Mouse (Mus musculus) urinary bladder, postnatal 4 days (tissue): ENCODE measurements at regions not wholly inside any gene's neighbourhood (a gene's known extent, or its start where the extent isn't known, plus 50 kb on each side); places are given as distances from the start of the nearest gene placed in this dataset.

Source experiments
- DNase-seq, 2 experiments: peaks; one replicate each; pipeline ENCODE4 v3.0.0; 2021 to 2022; ENCODE audit warnings: low spot score in 2 of 2

GRCm38 (mm10) chr7:72362690-72363089 is 56.3 kb upstream of the Mctp2 start:
- peak; percentile 30 to 69 for DNase-seq

DNA sequence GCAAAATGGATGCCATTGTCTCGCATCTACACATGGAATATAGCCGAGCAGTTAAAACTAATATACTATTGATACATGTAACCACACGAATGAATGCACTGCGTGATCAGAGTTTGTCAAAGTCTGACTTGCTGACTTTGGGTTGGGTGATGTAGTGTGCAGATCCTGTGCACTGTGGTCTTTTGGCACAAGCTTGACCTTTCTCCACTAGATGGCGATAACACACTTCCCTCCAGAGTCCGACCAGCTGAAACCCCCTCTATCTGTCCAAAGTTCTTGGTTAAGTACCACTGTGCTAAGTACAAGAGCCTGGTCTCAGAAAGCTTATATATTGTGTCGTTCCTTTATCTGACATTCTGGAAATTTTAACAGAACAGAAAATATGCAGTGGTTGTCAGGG is 84.9 kb upstream of the Mctp2 start:
- no peak for DNase-seq

- peak in 1 of 2 experiments; percentile 22 for DNase-seq
Observed at GRCm38 (mm10) chr7:72400056-72400455, 93.6 kb upstream of the Mctp2 start.

GRCm38 (mm10) chr7:72406131-72406530 is 99.7 kb upstream of the Mctp2 start:
- DNase-seq, result no peak

DNA sequence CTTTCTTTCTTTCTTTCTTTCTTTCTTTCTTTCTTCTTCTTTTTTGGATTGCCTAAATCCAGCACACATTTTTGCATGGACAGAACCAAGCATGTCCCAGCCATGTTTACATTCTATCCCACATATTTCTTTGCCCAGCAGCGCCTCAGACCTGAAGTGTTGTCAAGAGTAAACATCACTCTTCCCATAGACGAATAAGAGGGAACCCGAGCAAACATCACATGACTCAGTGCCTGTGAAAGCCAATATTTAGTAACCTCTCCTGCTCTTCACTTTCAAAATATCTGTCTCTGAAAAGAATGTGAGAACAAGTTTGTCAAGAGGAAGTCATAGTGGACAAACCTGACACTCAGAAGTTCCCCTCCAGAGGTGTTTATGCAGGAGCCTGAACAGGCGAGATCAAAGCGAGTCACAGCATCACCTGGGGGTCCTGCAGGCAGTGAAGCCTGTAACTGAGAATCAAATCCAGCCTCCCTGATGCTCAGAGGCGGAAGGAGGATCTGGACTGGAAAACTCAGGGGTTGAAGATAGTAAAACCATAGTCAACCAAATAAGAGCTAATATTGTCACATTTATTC is 102.1 kb upstream of the Mctp2 start:
- no peak for DNase-seq

DNA sequence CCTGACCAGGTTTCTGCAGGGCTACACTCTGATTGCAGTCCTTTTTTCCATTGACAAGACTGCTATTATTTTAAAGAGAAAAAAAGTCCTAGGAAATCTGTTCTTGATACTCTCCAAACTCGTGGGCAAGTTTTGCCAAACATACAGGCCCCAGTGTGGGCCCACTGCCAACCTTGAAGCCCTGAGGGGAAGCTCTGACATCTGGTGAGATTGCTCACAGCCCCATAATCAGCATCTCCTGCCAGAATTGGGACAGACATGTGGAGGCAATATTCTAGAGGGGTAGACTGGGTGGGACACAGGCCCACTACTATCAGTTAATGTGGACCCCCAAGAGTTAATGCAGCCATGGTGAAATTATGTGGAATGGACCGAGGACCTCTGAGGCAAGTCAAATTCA is 132.1 kb upstream of the Mctp2 start:
- no peak for DNase-seq

DNA sequence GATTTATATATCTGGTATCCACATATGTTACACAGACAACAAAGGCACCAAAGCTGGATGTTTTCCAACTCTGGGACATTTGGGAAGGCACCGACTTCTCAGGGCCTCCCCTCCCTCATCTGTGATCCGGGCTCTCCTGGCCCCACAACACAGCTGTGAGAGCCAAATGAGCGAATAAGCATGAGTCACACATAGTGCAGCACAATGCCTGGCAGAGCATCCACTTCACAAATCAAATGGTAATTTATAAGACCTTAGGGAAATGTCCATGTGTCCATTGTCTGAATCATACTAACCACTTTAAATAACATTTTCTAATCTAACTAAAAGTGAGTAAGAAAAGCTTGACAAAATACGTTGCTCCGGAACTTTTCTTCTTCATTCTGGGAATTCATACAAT is 135.6 kb upstream of the Mctp2 start:
- peak in 1 of 2 experiments; percentile 18 for DNase-seq

- no peak for DNase-seq
Observed at GRCm38 (mm10) chr7:72444016-72444415, 137.6 kb upstream of the Mctp2 start.

GRCm38 (mm10) chr7:72444792-72445191 is 138.4 kb upstream of the Mctp2 start:
- no peak for DNase-seq

GRCm38 (mm10) chr7:72446911-72447310 is 140.5 kb upstream of the Mctp2 start:
- no peak for DNase-seq

GRCm38 (mm10) chr7:72462978-72463377 is 156.6 kb upstream of the Mctp2 start:
- DNase-seq, result no peak

DNA sequence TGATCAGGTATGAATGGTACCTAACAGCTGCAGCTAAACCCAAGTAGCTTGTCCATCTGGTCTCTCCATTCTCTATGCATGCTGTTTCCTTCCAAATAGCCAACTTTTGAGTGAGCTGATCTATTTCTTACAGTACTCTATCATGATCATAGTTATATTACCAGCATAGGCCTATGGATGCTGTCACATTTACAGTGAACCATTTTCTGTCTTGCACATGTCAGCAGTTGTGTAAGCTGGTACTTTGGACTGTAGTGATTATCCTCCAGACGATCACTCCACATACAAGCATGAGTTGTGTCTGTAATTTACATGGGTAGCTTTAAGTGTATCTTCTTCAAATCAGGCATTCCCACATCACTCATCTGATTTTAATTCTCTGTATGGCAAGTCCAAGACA is 158.2 kb upstream of the Mctp2 start:
- DNase-seq, result no peak

DNA sequence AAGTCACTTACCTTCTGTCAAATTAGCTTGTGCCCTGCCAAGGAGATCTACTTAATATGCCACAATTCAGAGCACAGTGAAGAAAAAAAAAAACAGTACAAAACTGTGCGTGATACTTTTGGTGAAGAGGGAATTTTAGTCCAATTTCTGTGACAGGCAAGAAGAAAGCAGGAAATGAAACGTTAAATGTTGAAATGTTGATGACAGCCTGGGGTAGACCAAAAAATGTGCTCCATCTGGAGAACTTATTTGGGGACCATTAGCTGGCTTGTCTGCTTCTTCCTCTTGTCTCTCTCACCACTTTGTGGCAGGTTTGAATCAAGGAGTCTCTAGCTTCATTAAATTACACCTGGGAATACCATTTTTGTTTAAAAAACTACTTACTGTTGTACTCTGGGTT is 163.3 kb upstream of the Mctp2 start:
- DNase-seq, result no peak

DNA sequence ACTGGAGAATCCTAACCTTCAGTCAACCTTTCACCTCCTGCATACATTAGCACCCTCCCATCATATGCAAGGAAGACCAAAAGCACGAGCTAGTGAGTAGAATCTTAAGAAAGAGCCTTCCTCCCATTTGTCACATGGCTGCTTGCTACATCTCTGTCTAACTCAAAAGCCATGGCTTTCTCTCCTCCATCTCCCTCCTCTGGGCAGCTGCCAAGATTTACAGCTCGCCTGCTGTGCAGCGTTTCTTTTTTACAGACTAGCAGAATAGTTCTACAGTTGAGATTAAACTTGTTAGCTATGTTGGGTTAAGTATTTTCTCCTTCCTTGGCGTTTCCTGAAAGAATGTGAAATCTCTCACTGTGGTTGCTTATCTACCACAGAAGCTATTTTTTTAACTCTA is 168.3 kb upstream of the Mctp2 start:
- DNase-seq, result no peak

DNA sequence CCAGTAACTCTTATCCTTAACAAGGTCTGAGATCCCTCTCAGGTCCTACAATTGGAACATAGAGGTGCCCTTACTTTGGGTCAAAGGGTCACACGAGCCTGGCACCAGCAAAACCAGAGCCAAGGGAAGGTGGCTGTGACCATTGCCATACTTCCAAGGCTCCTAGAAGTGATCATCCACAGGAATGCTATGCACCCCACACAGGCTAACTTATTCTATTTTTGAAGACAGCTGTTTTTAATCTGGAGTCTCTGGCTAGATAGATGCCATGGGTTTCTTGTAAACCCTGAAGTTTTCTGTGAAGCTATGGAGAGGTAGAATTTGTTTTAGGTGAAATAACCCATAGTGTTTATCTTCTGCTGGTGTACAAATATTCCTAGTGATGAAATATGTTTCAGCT is 172.5 kb upstream of the Mctp2 start:
- DNase-seq, result no peak

DNA sequence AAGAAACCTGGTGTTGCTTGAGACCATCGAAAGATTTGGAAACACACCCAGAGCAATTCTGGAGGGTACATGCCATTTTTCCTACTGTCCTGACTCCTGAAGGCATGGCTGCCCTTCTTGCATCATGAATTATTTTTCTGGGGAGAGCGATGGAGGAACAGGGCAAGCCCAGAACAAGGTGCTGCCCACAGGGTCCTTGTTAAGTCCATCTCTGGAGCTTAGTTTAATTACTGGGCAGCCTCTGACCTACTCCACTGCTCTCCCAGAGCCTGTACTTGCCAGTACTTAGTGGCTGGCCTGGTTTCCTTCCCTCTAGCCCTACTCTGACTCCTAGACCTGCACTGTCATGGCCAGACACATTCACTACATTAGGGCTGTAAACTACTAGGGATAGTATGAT is 174.9 kb upstream of the Mctp2 start:
- DNase-seq, result no peak

DNA sequence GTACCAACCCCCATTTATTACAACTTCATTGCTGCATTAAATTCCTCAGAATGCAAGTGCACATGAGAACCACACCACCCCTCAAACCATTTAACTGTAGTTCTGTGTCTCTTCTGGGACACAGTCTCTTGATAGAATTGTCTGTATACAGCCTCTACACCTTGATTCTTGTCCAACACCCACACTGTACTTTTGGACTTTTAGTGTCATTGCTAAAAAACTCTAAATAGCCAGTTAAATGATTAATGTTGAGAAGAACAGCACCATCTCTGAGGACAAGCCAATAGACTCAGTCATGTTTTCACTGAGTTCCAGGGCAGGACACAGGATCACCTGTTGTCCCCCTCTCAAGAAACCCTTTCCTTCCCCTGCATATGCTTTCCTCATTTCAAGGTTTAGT is 183.8 kb upstream of the Mctp2 start:
- DNase-seq, result no peak

DNA sequence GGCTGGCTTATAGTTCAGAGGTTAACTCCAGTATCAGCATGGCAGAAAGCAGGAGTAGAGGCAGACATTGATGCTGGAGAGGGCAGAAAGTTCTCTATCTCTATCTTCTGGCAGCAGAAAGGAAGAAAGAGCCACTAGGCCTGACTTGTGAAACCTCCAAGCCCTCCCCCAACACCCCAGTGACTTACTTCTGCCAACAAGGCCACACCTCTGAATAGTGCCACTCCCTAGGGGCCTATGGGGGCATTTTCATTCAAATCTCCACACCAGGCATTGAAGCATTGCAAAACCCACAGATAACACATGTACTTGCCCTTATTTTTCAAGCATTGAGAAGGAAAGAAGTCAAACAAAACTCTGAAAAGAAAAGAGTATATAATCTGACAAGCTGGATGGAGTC is 186.9 kb upstream of the Mctp2 start:
- DNase-seq, result no peak

DNA sequence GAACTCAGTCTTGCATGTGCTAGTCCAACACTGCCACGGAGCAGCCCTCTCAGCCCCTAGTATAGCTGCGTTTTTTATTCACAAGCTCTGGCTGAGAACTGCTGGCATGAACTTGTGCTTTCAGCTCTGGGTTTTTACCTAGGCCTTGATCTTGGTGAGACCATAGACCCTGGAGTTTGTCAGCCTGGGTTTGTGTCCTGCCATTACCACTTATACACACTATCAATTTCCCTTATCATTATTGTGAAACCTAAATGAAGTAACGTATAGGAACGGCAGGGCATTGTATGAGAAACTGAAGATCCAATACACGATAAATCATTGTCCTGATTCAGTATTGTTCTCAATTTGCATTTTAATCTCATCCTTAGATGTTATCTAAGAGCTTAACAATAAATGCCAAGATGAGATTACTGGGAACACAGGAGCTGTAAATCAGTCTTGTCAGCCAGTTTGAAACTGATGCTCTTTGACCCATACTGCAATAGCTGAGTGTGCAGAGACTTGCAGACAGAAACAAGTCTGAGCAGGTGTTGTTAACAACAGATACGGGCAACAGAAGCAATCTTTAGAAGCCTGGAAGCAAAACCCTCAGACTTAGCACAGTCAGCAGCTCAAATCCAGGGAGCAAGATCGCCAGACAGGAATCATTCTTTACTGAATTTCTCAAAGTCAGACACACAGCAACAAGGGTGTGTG is 190.7 kb upstream of the Mctp2 start:
- DNase-seq, result no peak

- peak in 1 of 2 experiments; percentile 30 for DNase-seq
Observed at GRCm38 (mm10) chr7:72498562-72499230, 192.3 kb upstream of the Mctp2 start.

DNA sequence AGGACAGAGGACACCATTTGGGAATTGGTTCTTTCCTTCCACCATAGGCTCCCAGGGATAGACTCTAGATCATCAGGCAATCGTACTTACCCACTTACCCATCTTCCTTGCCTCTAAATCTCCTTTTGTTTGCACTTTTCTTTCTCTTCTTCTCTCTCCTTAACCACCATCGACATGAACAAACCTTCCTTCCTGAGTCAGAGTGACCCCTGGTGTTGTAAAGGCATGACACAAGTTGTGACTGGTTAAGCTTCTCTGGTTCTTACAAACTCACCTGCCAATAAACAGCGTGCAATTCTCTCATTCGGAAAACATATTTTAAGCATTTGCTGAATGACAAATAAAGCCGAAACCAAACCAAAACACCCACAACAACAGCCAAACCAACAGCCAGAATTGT is 193.4 kb upstream of the Mctp2 start:
- DNase-seq, result no peak

GRCm38 (mm10) chr7:72500190-72500589 is 193.8 kb upstream of the Mctp2 start:
- DNase-seq, result no peak

GRCm38 (mm10) chr7:72500996-72501395 is 194.6 kb upstream of the Mctp2 start:
- no peak for DNase-seq
